Mouse (Mus musculus) G1E (cell line): ENCODE results near the gene Zfp867.

Source experiments
- CTCF ChIP-seq: IDR thresholded peaks from 2 replicates; pipeline ENCODE4 v1.5.1; 2012; ENCODE audit warnings: low read depth, low read length, inconsistent platforms, mixed read lengths
- GATA1 ChIP-seq: IDR thresholded peaks from 2 replicates; pipeline ENCODE4 v1.6.1; 2012; ENCODE audit warnings: borderline replicate concordance, low read length, inconsistent platforms, mixed read lengths
- GATA2 ChIP-seq: IDR thresholded peaks from 2 replicates; pipeline ENCODE4 v1.6.1; 2012; ENCODE audit warnings: low read depth, low read length, inconsistent platforms, borderline replicate concordance
- TAL1 ChIP-seq: conservative IDR thresholded peaks from 2 replicates; pipeline ENCODE4 v1.6.1; 2012; ENCODE audit warnings: low read depth, low read length, inconsistent platforms, mixed read lengths

- TF ChIP-seq CTCF (no peak), GATA2 (no peak), TAL1 (no peak), GATA1 (no peak)
Measured at GRCm38 (mm10) chr11:59449741-59450229, 22.5 kb downstream of the Zfp867 start, which contains the start of gene Jmjd4.
